Mouse (Mus musculus) embryonic fibroblast, embryonic 13.5 days (primary cell): ENCODE measurements at regions not wholly inside any gene's neighbourhood (a gene's known extent, or its start where the extent isn't known, plus 50 kb on each side); places are given as distances from the start of the nearest gene placed in this dataset.

Experiments used
- CTCF ChIP-seq: IDR thresholded peaks from 2 replicates; pipeline ENCODE4 v1.5.1; 2011; ENCODE audit warnings: mild to moderate bottlenecking, control low read depth, low read length, moderate library complexity, borderline replicate concordance; ENCODE audit not compliant: insufficient read depth
- POLR2A ChIP-seq: IDR thresholded peaks from 2 replicates; pipeline ENCODE4 v1.6.1; 2011; ENCODE audit warnings: low read depth, mild to moderate bottlenecking, control low read depth, low read length, moderate library complexity

GRCm38 (mm10) chr3:117217952-117218351, 142.7 kb downstream of the Plppr4 start:
- TF ChIP-seq CTCF (no peak), POLR2A (no peak)
